Mouse (Mus musculus) kidney, adult 2 months (tissue): ENCODE data around the gene Pde8b. TPM values are rescaled to one million over a fixed set of nuclear protein-coding genes. Genes with fewer than 3 reads are reported as not detected.

Experiments used
- DNase-seq: peaks from one replicate; pipeline ENCODE4 v3.0.0; 2021
- H3K27ac ChIP-seq: fragments of 200-500 bp; 2 replicates; pipeline ENCODE4 v1.5.1; 2012; ENCODE audit warnings: low read depth, low read length, control low read depth, inconsistent platforms; ENCODE audit not compliant: insufficient read depth
- H3K27me3 ChIP-seq: fragments of 200-500 bp; replicated peaks from 2 replicates; pipeline ENCODE4 v1.6.1; 2012; ENCODE audit warnings: mild to moderate bottlenecking, moderate library complexity, low read length, inconsistent platforms; ENCODE audit not compliant: control insufficient read depth, insufficient read depth
- H3K36me3 ChIP-seq: fragments of 200-500 bp; 2 replicates; pipeline ENCODE4 v1.6.1; 2012; ENCODE audit warnings: mild to moderate bottlenecking, moderate library complexity, low read length, inconsistent platforms; ENCODE audit not compliant: control insufficient read depth, insufficient read depth
- H3K4me1 ChIP-seq: fragments of 200-500 bp; 2 replicates; pipeline ENCODE4 v1.6.1; 2011; ENCODE audit warnings: low read length; ENCODE audit not compliant: control insufficient read depth, insufficient read depth
- H3K4me3 ChIP-seq: fragments of 200-500 bp; 2 replicates; pipeline ENCODE4 v1.5.1; 2011; ENCODE audit warnings: mild to moderate bottlenecking, low read depth, low read length, control low read depth; ENCODE audit not compliant: insufficient read depth
- CTCF ChIP-seq: fragments of 200-500 bp; conservative IDR thresholded peaks from 2 replicates; pipeline ENCODE4 v1.5.1; 2011; ENCODE audit warnings: low read depth, mild to moderate bottlenecking, control low read depth, low read length, moderate library complexity, mixed read lengths; ENCODE audit not compliant: insufficient read depth, insufficient read length
- POLR2A ChIP-seq: fragments of 200-500 bp; IDR thresholded peaks from one replicate; pipeline ENCODE4 v1.6.1; 2011; ENCODE audit warnings: low read depth, low read length, control low read depth
- WGBS: fragments of 180-500 bp; shearing (Covaris S2); methylation state at CpG from one replicate; pipeline ENCODE4 v1.1.7; 2018; 5-methylcytosine and 5-hydroxymethylcytosine counted together
- polyA plus RNA-seq: library from polyadenylated mRNA; depleted of rRNA; stranded (reverse); fragments of >200 nt; gene quantifications from 2 replicates; pipeline ENCODE4 v1.2.3, GENCODE M21; 2012

The Pde8b gene
- polyA plus RNA-seq, 1 experiment: 10.1 TPM

GRCm38 (mm10) chr13:95264691-95265090 is 14.6 kb upstream of the Pde8b start:
- TF ChIP-seq POLR2A: no peak
- TF ChIP-seq CTCF: no peak
- Histone ChIP-seq H3K27ac (no peak overlapping the region), H3K27me3 (no peaks in the 10 kb centered on the region), H3K4me3 (no peak overlapping the region), H3K4me1 (0 out of 2 replicates have a peak, but pooled peaks cover 8% of the 10 kb centered on the region), H3K36me3 (no peaks in the 10 kb centered on the region)
- WGBS: 72% methylated on average over 5 of the region's 5 CpGs
- no peak for DNase-seq

GRCm38 (mm10) chr13:95260886-95261789 is 11.0 kb upstream of the Pde8b start:
- no peak for TF ChIP-seq POLR2A
- no peak for TF ChIP-seq CTCF
- no peak overlapping the region for H3K27ac ChIP-seq
- peak; percentile 56 for DNase-seq
- no peaks in the 10 kb centered on the region for H3K27me3 ChIP-seq
- 0 out of 2 replicates have a peak, but pooled peaks cover 8% of the 10 kb centered on the region for H3K4me1 ChIP-seq
- no peaks in the 10 kb centered on the region for H3K36me3 ChIP-seq
- WGBS: 38% methylated on average over 9 of the region's 9 CpGs
- H3K4me3 ChIP-seq: no peak overlapping the region

- TF ChIP-seq CTCF: no peak
- TF ChIP-seq POLR2A: no peak
- Histone ChIP-seq H3K27ac (peak overlapping the region; percentile 33; the same call in 1 of the 2 replicates), H3K4me1 (0 out of 2 replicates have a peak, but pooled peaks cover 8% of the 10 kb centered on the region), H3K36me3 (no peaks in the 10 kb centered on the region), H3K27me3 (no peaks in the 10 kb centered on the region), H3K4me3 (no peak overlapping the region)
- 38% methylated on average over 1 of the region's 1 CpGs for WGBS
- DNase-seq: peak; percentile 8
These were observed 10.3 kb upstream of the Pde8b start for GRCm38 (mm10) chr13:95260391-95260790.

- no peak for DNase-seq
- H3K27ac ChIP-seq: no peak overlapping the region
- TF ChIP-seq CTCF (no peak), POLR2A (no peak)
- no peaks in the 10 kb centered on the region for H3K27me3 ChIP-seq
- 78% methylated on average over 6 of the region's 6 CpGs for WGBS
- H3K36me3 ChIP-seq: no peaks in the 10 kb centered on the region
- no peak overlapping the region for H3K4me3 ChIP-seq
- 0 out of 2 replicates have a peak, but pooled peaks cover 8% of the 10 kb centered on the region for H3K4me1 ChIP-seq
These were observed 6.9 kb upstream of the Pde8b start for GRCm38 (mm10) chr13:95257083-95257482.

- Histone ChIP-seq H3K4me1 (peaks cover 4% of the 10 kb centered on the region; the same call in 1 of the 2 replicates), H3K4me3 (no peak overlapping the region), H3K27ac (no peak overlapping the region), H3K36me3 (no peaks in the 10 kb centered on the region), H3K27me3 (no peaks in the 10 kb centered on the region)
- 85% methylated on average over 3 of the region's 3 CpGs for WGBS
- TF ChIP-seq POLR2A: no peak
- no peak for TF ChIP-seq CTCF
- no peak for DNase-seq
These were observed 4.9 kb upstream of the Pde8b start for GRCm38 (mm10) chr13:95255083-95255482.

GRCm38 (mm10) chr13:95243026-95243425 is 7.1 kb downstream of the Pde8b start:
- Histone ChIP-seq H3K36me3 (no peaks in the 10 kb centered on the region), H3K27ac (no peak overlapping the region), H3K27me3 (no peaks in the 10 kb centered on the region), H3K4me3 (no peak overlapping the region), H3K4me1 (no peaks in the 10 kb centered on the region)
- no peak for DNase-seq
- TF ChIP-seq CTCF: no peak
- no peak for TF ChIP-seq POLR2A
- WGBS: 80% methylated on average over 2 of the region's 2 CpGs

GRCm38 (mm10) chr13:95237488-95237887 is 12.6 kb downstream of the Pde8b start:
- WGBS: 98% methylated on average over 2 of the region's 2 CpGs
- TF ChIP-seq CTCF (no peak), POLR2A (no peak)

More at GRCm38 (mm10) chr13:95237488-95237887, 12.6 kb downstream of the Pde8b start:
- Histone ChIP-seq H3K27me3 (no peaks in the 10 kb centered on the region), H3K36me3 (no peaks in the 10 kb centered on the region), H3K4me3 (no peak overlapping the region), H3K27ac (no peak overlapping the region), H3K4me1 (no peaks in the 10 kb centered on the region)
- no peak for DNase-seq
